Mouse (Mus musculus) spleen, adult 2 months (tissue): ENCODE data around the gene A730071L15Rik.

Experiments
- CTCF ChIP-seq: fragments of 200-500 bp; IDR thresholded peaks from 2 replicates; pipeline ENCODE4 v1.5.1; 2011; ENCODE audit warnings: mild to moderate bottlenecking, inconsistent platforms; ENCODE audit not compliant: insufficient read depth, insufficient read length, insufficient replicate concordance; ENCODE audit errors: extremely low read depth
- POLR2A ChIP-seq: fragments of 200-500 bp; IDR thresholded peaks from 2 replicates; pipeline ENCODE4 v1.6.1; 2011; ENCODE audit warnings: low read depth, low read length, inconsistent platforms

- TF ChIP-seq POLR2A (no peak), CTCF (no peak)
Observed at GRCm38 (mm10) chr11:6165391-6166081, 34.3 kb upstream of the A730071L15Rik start.
